Mouse (Mus musculus) layer of hippocampus, adult 9-11 months (tissue): ENCODE measurements around the gene Lrit2.

Experiments
- DNase-seq: peaks from one replicate; pipeline ENCODE4 v3.0.0; 2022

Lrit2 gene

GRCm38 (mm10) chr14:37112931-37113330 lies 45.2 kb downstream of the Lrit2 start:
- no peak for DNase-seq

DNA sequence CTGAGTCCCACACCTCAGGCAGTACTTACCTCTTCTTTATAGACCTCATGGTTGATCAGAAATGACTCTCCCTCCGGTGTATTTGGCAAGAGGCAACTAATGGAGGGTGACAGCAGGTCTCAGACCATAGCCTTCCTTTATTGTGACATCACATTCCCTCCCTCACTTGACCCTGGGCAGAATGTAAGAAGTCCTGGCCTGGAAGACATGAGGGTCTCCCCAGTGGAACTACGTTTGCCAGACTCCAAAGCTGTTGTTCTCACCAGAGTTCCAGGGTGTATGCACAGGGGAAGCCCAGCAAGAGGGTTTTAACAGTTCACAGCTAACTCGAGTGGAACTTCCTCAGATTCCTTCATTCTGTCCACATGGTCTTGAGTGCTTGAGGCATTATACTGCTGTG lies 46.2 kb downstream of the Lrit2 start, which contains the start of gene 2610528A11Rik:
2610528A11Rik (minus strand) TSS at position 101 of the 400 bp plus-strand sequence.
- DNase-seq = no peak

- DNase-seq = no peak
These were observed 51.5 kb downstream of the Lrit2 start for GRCm38 (mm10) chr14:37119233-37119632.
